ENCODE assay signal across 16 mouse cellular contexts in genomic region chr6:53455442-53455841, GRCm38 (mm10).
DNase-seq lines count a peak whose midpoint lies in the region; ATAC-seq and TF ChIP-seq lines count a peak whose summit lies in the region.
"Had no signal": no experiment of that assay in that cellular context is flagged by ENCODE, and none has a peak within 500 bp of the region (broad histone marks: within the 10 kb centered on the region; RNA-seq: fewer than 3 reads in every experiment).

No protein-coding gene starts in this region.

- H3K27ac ChIP-seq in heart, postnatal 0 days (ENCODE audit: low read depth): no peak overlapping the region
- peak overlapping the region; percentile 41; the same call in 1 of the 2 replicates for H3K27ac ChIP-seq in CH12.LX (ENCODE audit: insufficient read depth, low read depth)
- no peak overlapping the region for H3K27ac ChIP-seq in forebrain, embryonic 15.5 days (replicated peaks)
- H3K27ac ChIP-seq: forebrain, embryonic 10.5 days; heart, embryonic 13.5 days; hindbrain, embryonic 10.5 days; kidney, postnatal 0 days; liver, embryonic 12.5 days; lung, embryonic 15.5 days had no signal

- peak; percentile 62 for TF ChIP-seq POLR2A in CH12.LX (IDR thresholded peaks at IDR 0.05; ENCODE audit: low read depth, low read length)

- in situ Hi-C loops in CH12.LX (cut with MboI; ENCODE audit: low pct_ligation_motif_present, low pct_unique_long_range_greater_than_20kb, low sequenced_read_pairs): no loop called here

- no peak for TF ChIP-seq EP300 in heart, postnatal 0 days (IDR thresholded peaks at IDR 0.05; ENCODE audit: low read depth)
- TF ChIP-seq EP300 in CH12.LX (IDR thresholded peaks at IDR 0.05; ENCODE audit: low read length): peak; percentile 94

- H3K79me2 ChIP-seq in CH12.LX (replicated peaks; ENCODE audit: control insufficient read depth, extremely low read depth, insufficient read depth, poor library complexity, severe bottlenecking): no peaks in the 10 kb centered on the region

- no peak overlapping the region for H3K4me3 ChIP-seq in heart, postnatal 0 days (ENCODE audit: low read depth, low read length)
- H3K4me3 ChIP-seq in CH12.LX (replicated peaks in 1 of 3; ENCODE audit: low read depth in 2 of 3, low read length in 2 of 3, poor library complexity in 1 of 3): no peak overlapping the region
- H3K4me3 ChIP-seq in forebrain, embryonic 15.5 days: no peak overlapping the region
- H3K4me3 ChIP-seq: forebrain, embryonic 10.5 days; heart, embryonic 13.5 days; hindbrain, embryonic 10.5 days; liver, embryonic 12.5 days; lung, embryonic 15.5 days had no signal

- H3K36me3 ChIP-seq in heart, postnatal 0 days (replicated peaks; ENCODE audit: control insufficient read depth, insufficient read depth, low read length): no peaks in the 10 kb centered on the region
- peaks cover 0 to 8% of the 10 kb centered on the region in 2 experiments for H3K36me3 ChIP-seq in CH12.LX (replicated peaks in 1 of 2; ENCODE audit: control insufficient read depth in 1 of 2, insufficient read depth in 1 of 2, low read length in 1 of 2)
- no peaks in the 10 kb centered on the region for H3K36me3 ChIP-seq in forebrain, embryonic 15.5 days
- H3K36me3 ChIP-seq: hindbrain, embryonic 10.5 days; liver, embryonic 12.5 days; lung, embryonic 15.5 days had no signal

- dilution Hi-C loops in CH12.LX (cut with MboI; ENCODE audit: extremely low pct_ligation_motif_present, extremely low pct_unique_long_range_greater_than_20kb, low sequenced_read_pairs): no loop called here

- ATAC-seq in heart, postnatal 0 days (ENCODE audit: insufficient read depth, low read depth): 0 out of 2 replicates have a peak, but pooled peaks have one; percentile 27
- ATAC-seq in forebrain, embryonic 15.5 days (replicated peaks): no peak
- ATAC-seq: intestine, embryonic 16.5 days; liver, embryonic 12.5 days had no signal

- TF ChIP-seq RAD21 in CH12.LX (IDR thresholded peaks at IDR 0.05; ENCODE audit: low read depth, low read length): no peak; the same call in 1 of the 2 replicates

- WGBS in heart, postnatal 0 days: 44% methylated on average over 4 of the region's 4 CpGs
- WGBS in forebrain, embryonic 15.5 days: 71% methylated on average over 4 of the region's 4 CpGs

- DNase-seq in heart, postnatal 0 days (ENCODE audit: low spot score): peak; percentile 26
- DNase-seq in heart, postnatal 10 days: no peak
- peak; percentile 94 for DNase-seq in CH12.LX (ENCODE audit: extremely low read depth)
- peak; percentile 25 for DNase-seq in brain, adult 2 months (ENCODE audit: low read depth, low spot score)
- DNase-seq in skeletal muscle tissue, adult 2 months (ENCODE audit: low read depth, low spot score): peak; percentile 27
- no peak for DNase-seq in kidney, postnatal 25 days
- no peak for DNase-seq in thymus, adult 18-20 months
- DNase-seq: gastrocnemius, postnatal 36 days had no signal

- no peaks in the 10 kb centered on the region for H3K27me3 ChIP-seq in heart, postnatal 0 days (ENCODE audit: control insufficient read depth, insufficient read depth, low read length)
- H3K27me3 ChIP-seq in CH12.LX (replicated peaks): no peaks in the 10 kb centered on the region
- no peaks in the 10 kb centered on the region for H3K27me3 ChIP-seq in forebrain, embryonic 15.5 days
- H3K27me3 ChIP-seq: heart, embryonic 13.5 days; lung, embryonic 15.5 days had no signal

- no peaks in the 10 kb centered on the region for H3K4me1 ChIP-seq in heart, postnatal 0 days (ENCODE audit: control insufficient read depth, insufficient read depth)
- peaks cover 30 to 44% of the 10 kb centered on the region in 2 experiments for H3K4me1 ChIP-seq in CH12.LX (ENCODE audit: control insufficient read depth in 1 of 2, insufficient read depth in 2 of 2)
- peaks cover 14% of the 10 kb centered on the region for H3K4me1 ChIP-seq in forebrain, embryonic 15.5 days
- H3K4me1 ChIP-seq: liver, embryonic 12.5 days had no signal

- no peak overlapping the region for H3K9ac ChIP-seq in heart, postnatal 0 days (replicated peaks; ENCODE audit: low read depth, low read length)
- no peak overlapping the region for H3K9ac ChIP-seq in CH12.LX (ENCODE audit: insufficient read depth, low read depth)
- no peak overlapping the region for H3K9ac ChIP-seq in forebrain, embryonic 15.5 days (replicated peaks)
- H3K9ac ChIP-seq: heart, embryonic 13.5 days; liver, embryonic 12.5 days; lung, embryonic 15.5 days had no signal

- H3K9me3 ChIP-seq in heart, postnatal 0 days (replicated peaks; ENCODE audit: control insufficient read depth, low read length): no peaks in the 10 kb centered on the region
- no peaks in the 10 kb centered on the region for H3K9me3 ChIP-seq in CH12.LX (replicated peaks; ENCODE audit: low read length)
- H3K9me3 ChIP-seq in forebrain, embryonic 15.5 days: no peaks in the 10 kb centered on the region
- H3K9me3 ChIP-seq: forebrain, embryonic 10.5 days; heart, embryonic 13.5 days; hindbrain, embryonic 10.5 days; liver, embryonic 12.5 days; lung, embryonic 15.5 days had no signal

- no peak for TF ChIP-seq CTCF in heart, postnatal 0 days (IDR thresholded peaks at IDR 0.05; ENCODE audit: low read depth)
- no peak for TF ChIP-seq CTCF in CH12.LX (conservative IDR thresholded peaks at IDR 0.05 in 1 of 2, IDR thresholded peaks at IDR 0.05 in 1 of 2; ENCODE audit: low read depth in 2 of 2, low read length in 2 of 2)

- intact Hi-C loops in heart, postnatal 10 days (cut with DNase I): no loop called here

- H3K4me2 ChIP-seq in heart, postnatal 0 days (ENCODE audit: low read depth, low read length): no peak overlapping the region
- H3K4me2 ChIP-seq in CH12.LX (ENCODE audit: insufficient read depth, low read depth, poor library complexity, severe bottlenecking): peak overlapping the region; percentile 82
- no peak overlapping the region for H3K4me2 ChIP-seq in forebrain, embryonic 15.5 days (replicated peaks)
- H3K4me2 ChIP-seq: heart, embryonic 13.5 days; liver, embryonic 12.5 days; lung, embryonic 15.5 days had no signal

TF ChIP-seq in CH12.LX, 34 proteins besides CTCF, POLR2A, EP300 and RAD21:
- 0 out of 2 replicates have a peak, but pooled peaks have one; percentile 12 for TF ChIP-seq SIN3A (IDR thresholded peaks at IDR 0.05; ENCODE audit: low read length)
- TF ChIP-seq RCOR1 (conservative IDR thresholded peaks at IDR 0.05; ENCODE audit: low read depth, low read length): peak; percentile 67; the same call in 1 of the 2 replicates
- no peak for TF ChIP-seq USF2 (conservative IDR thresholded peaks at IDR 0.05; ENCODE audit: low read depth, low read length)
- TF ChIP-seq MAFK (IDR thresholded peaks at IDR 0.05; ENCODE audit: insufficient replicate concordance, low read length): no peak
- no peak for TF ChIP-seq HCFC1 (IDR thresholded peaks at IDR 0.05; ENCODE audit: low read depth, low read length)
- TF ChIP-seq USF1 (IDR thresholded peaks at IDR 0.05; ENCODE audit: low read depth, low read length): no peak
- no peak for TF ChIP-seq E2F4 (IDR thresholded peaks at IDR 0.05; ENCODE audit: insufficient replicate concordance, low read depth, low read length)
- no peak for TF ChIP-seq ZNF384 (IDR thresholded peaks at IDR 0.05; ENCODE audit: low read depth, low read length)
- no peak for TF ChIP-seq CHD1 (IDR thresholded peaks at IDR 0.05; ENCODE audit: low read depth, low read length)
- peak; percentile 61 for TF ChIP-seq NRF1 (IDR thresholded peaks at IDR 0.05; ENCODE audit: low read depth, low read length)
- TF ChIP-seq MAZ (IDR thresholded peaks at IDR 0.05; ENCODE audit: low read depth, low read length): peak; percentile 99
- TF ChIP-seq TCF12 (IDR thresholded peaks at IDR 0.05; ENCODE audit: low read depth, low read length): peak; percentile 65
- TF ChIP-seq ZMIZ1 (IDR thresholded peaks at IDR 0.05; ENCODE audit: low read depth, low read length): no peak
- no peak for TF ChIP-seq UBTF (IDR thresholded peaks at IDR 0.05; ENCODE audit: low read depth, low read length)
- TF ChIP-seq ZKSCAN1 (IDR thresholded peaks at IDR 0.05; ENCODE audit: borderline replicate concordance, low read depth, low read length): no peak
- TF ChIP-seq MEF2A (IDR thresholded peaks at IDR 0.05; ENCODE audit: borderline replicate concordance, low read depth, low read length): peak; percentile 84
- peak; percentile 42; the same call in 1 of the 2 replicates for TF ChIP-seq BHLHE40 (IDR thresholded peaks at IDR 0.05; ENCODE audit: low read depth, low read length)
- 0 out of 2 replicates have a peak, but pooled peaks have one; percentile 36 for TF ChIP-seq MYC (IDR thresholded peaks at IDR 0.05; ENCODE audit: low read depth, low read length)
- TF ChIP-seq CHD2 (IDR thresholded peaks at IDR 0.05; ENCODE audit: low read length): peak; percentile 34; the same call in 1 of the 2 replicates
- TF ChIP-seq TBP (conservative IDR thresholded peaks at IDR 0.05; ENCODE audit: low read depth, low read length): peak; percentile 44; the same call in 1 of the 2 replicates
- TF ChIP-seq ZC3H11A (IDR thresholded peaks at IDR 0.05; ENCODE audit: low read depth, low read length): no peak
- TF ChIP-seq GABPA (IDR thresholded peaks at IDR 0.05; ENCODE audit: insufficient replicate concordance, low read depth, low read length): no peak
- no peak for TF ChIP-seq SMC3 (IDR thresholded peaks at IDR 0.05; ENCODE audit: low read depth, low read length)
- TF ChIP-seq ETS1 (conservative IDR thresholded peaks at IDR 0.05; ENCODE audit: low read depth, low read length): peak; percentile 89
- no peak for TF ChIP-seq POLR2AphosphoS2 (IDR thresholded peaks at IDR 0.05; ENCODE audit: low read depth, low read length)
- TF ChIP-seq MXI1 (IDR thresholded peaks at IDR 0.05; ENCODE audit: low read depth, low read length): no peak
- no peak for TF ChIP-seq PAX5 (IDR thresholded peaks at IDR 0.05; ENCODE audit: low read length)
- no peak for TF ChIP-seq NELFE (IDR thresholded peaks at IDR 0.05; ENCODE audit: low read depth, low read length)
- TF ChIP-seq MAX (IDR thresholded peaks at IDR 0.05; ENCODE audit: low read length): peak; percentile 35; the same call in 1 of the 2 replicates
- no peak for TF ChIP-seq KAT2A (IDR thresholded peaks at IDR 0.05; ENCODE audit: insufficient replicate concordance, low read length)
- peak; percentile 83 for TF ChIP-seq IRF4 (IDR thresholded peaks at IDR 0.05; ENCODE audit: low read depth, low read length)
- peak; percentile 97 for TF ChIP-seq JUN (IDR thresholded peaks at IDR 0.05; ENCODE audit: insufficient read depth, low read depth, low read length)
- peak; percentile 98 for TF ChIP-seq JUND (conservative IDR thresholded peaks at IDR 0.05; ENCODE audit: low read depth, low read length)
- peak; percentile 78 for TF ChIP-seq ELF1 (IDR thresholded peaks at IDR 0.05; ENCODE audit: low read depth, low read length)

Comparison
In these comparisons a context has a peak if more than half of its experiments do, and no peak if none do; other contexts are left out.
1. DNase-seq: peak in heart, postnatal 0 days (single experiment), CH12.LX (single experiment), brain, adult 2 months (single experiment) and skeletal muscle tissue, adult 2 months (single experiment); none in heart, postnatal 10 days (0 of 2), kidney, postnatal 25 days (0 of 2) and thymus, adult 18-20 months (0 of 2).